Comparison of ENCODE assay signal across 8 mouse cellular contexts in genomic region chr11:59505351-59505838, GRCm38 (mm10). TPM values are rescaled to one million over a fixed set of nuclear protein-coding genes. Genes with fewer than 3 reads are reported as not detected.
A peak's percentile ranks its signal among the peaks of the same experiment; 100 is the strongest.
DNase-seq lines count a peak whose midpoint lies in the region; ATAC-seq lines count a peak whose summit lies in the region.

No protein-coding gene starts in this region.

- peak; percentile 53 for ATAC-seq in inflammation-experienced regulatory T-cells, adult 6 months
- peak; percentile 75 for ATAC-seq in megakaryocyte-erythroid progenitor cell, adult 5-6 weeks (replicated peaks; ENCODE audit: low FRiP score, low TSS enrichment, poor library complexity, severe bottlenecking)

- DNase-seq in R1 (ENCODE audit: low read depth, low spot score): peak; percentile 96
- peak; percentile 73 for DNase-seq in cerebellum, adult 9-10 months
- peak; percentile 40 to 48 for DNase-seq in frontal cortex, postnatal 14 days (ENCODE audit: low spot score in 2 of 2)
- peak; percentile 60 to 79 for DNase-seq in left cerebral cortex, postnatal 25 days (ENCODE audit: low spot score in 2 of 2)
- peak; percentile 66 for DNase-seq in right cerebral cortex, postnatal 25 days
- peak; percentile 43 to 63 for DNase-seq in urinary bladder, postnatal 4 days (ENCODE audit: low spot score in 2 of 2)

- intact Hi-C loops in left cerebral cortex, postnatal 25 days (cut with DNase I): no loop called here

RNA-seq across cellular contexts. Expression of gene Zkscan17, which starts 21.2 kb away (rescaled TPM):
- 10 to 100 TPM in 1 of 3 experiments, 1 to 10 TPM in 2; 9.3 to 10.0 (median 9.7) TPM for polyA plus RNA-seq in inflammation-experienced regulatory T-cells, adult 6 months (2017; shearing (Covaris generic))
- total RNA-seq in left cerebral cortex, postnatal 25 days (2021): 1 to 10 TPM; 8.8 to 9.5 TPM
- 23.0 and 24.9 TPM in 2 replicates for total RNA-seq in megakaryocyte-erythroid progenitor cell, adult 5-6 weeks (2014; fragmentation: Nextera tagmentation)
- 10.4 and 17.5 TPM in 2 replicates for total RNA-seq in megakaryocyte-erythroid progenitor cell, adult 5-6 weeks (2017)

RNA-seq across cellular contexts. Expression of gene Zfp867, which starts 33.1 kb away (rescaled TPM):
- polyA plus RNA-seq in inflammation-experienced regulatory T-cells, adult 6 months (2017; shearing (Covaris generic)): 1 to 10 TPM; 4.1 to 4.7 (median 4.2) TPM
- total RNA-seq in left cerebral cortex, postnatal 25 days (2021): 1 to 10 TPM; 3.3 to 3.7 TPM
- 2.0 and 2.6 TPM in 2 replicates for total RNA-seq in megakaryocyte-erythroid progenitor cell, adult 5-6 weeks (2014; fragmentation: Nextera tagmentation)
- total RNA-seq in megakaryocyte-erythroid progenitor cell, adult 5-6 weeks (2017): 2.2 and 2.7 TPM in 2 replicates

RNA-seq across cellular contexts. Expression of gene Nlrp3, which starts 36.0 kb away (rescaled TPM):
- not detected for polyA plus RNA-seq in inflammation-experienced regulatory T-cells, adult 6 months (2017; shearing (Covaris generic))
- total RNA-seq in left cerebral cortex, postnatal 25 days (2021): under 1 TPM; 0.85 to 0.87 TPM
- not detected in 2 replicates for total RNA-seq in megakaryocyte-erythroid progenitor cell, adult 5-6 weeks (2014; fragmentation: Nextera tagmentation)
- total RNA-seq in megakaryocyte-erythroid progenitor cell, adult 5-6 weeks (2017): 0.30 TPM in 1 of 2 replicates, not detected in the other

RNA-seq across cellular contexts. Expression of gene Snap47, which starts 54.4 kb away (rescaled TPM):
- 10 to 100 TPM; 42.0 to 62.2 (median 50.1) TPM for polyA plus RNA-seq in inflammation-experienced regulatory T-cells, adult 6 months (2017; shearing (Covaris generic))
- total RNA-seq in left cerebral cortex, postnatal 25 days (2021): 100 to 1,000 TPM; 384 to 420 TPM
- 8.7 and 11.5 TPM in 2 replicates for total RNA-seq in megakaryocyte-erythroid progenitor cell, adult 5-6 weeks (2014; fragmentation: Nextera tagmentation)
- total RNA-seq in megakaryocyte-erythroid progenitor cell, adult 5-6 weeks (2017): 9.0 and 9.6 TPM in 2 replicates

RNA-seq across cellular contexts. Expression of gene Jmjd4, which starts 55.5 kb away (rescaled TPM):
- polyA plus RNA-seq in inflammation-experienced regulatory T-cells, adult 6 months (2017; shearing (Covaris generic)): 1 to 10 TPM; 3.6 to 5.8 (median 5.2) TPM
- total RNA-seq in left cerebral cortex, postnatal 25 days (2021): 10 to 100 TPM; 28.4 to 28.9 TPM
- 10.2 and 12.8 TPM in 2 replicates for total RNA-seq in megakaryocyte-erythroid progenitor cell, adult 5-6 weeks (2014; fragmentation: Nextera tagmentation)
- total RNA-seq in megakaryocyte-erythroid progenitor cell, adult 5-6 weeks (2017): 7.4 and 10.3 TPM in 2 replicates

Comparison
In these comparisons a context has a peak if more than half of its experiments do, and no peak if none do; other contexts are left out.
1. Peak in every context shown above with its lines: DNase-seq and ATAC-seq.
2. DNase-seq: peak in every context shown above with its lines; median percentile 96 in R1; 73 in cerebellum, adult 9-10 months; 70 in left cerebral cortex, postnatal 25 days; 66 in right cerebral cortex, postnatal 25 days; 53 in urinary bladder, postnatal 4 days; 44 in frontal cortex, postnatal 14 days.